19 mouse cellular contexts compared by ENCODE assay signal in genomic region chr15:80779006-80779405, GRCm38 (mm10).
A peak's percentile ranks its signal among the peaks of the same experiment; 100 is the strongest.
DNase-seq lines count a peak whose midpoint lies in the region; TF ChIP-seq lines count a peak whose summit lies in the region.
"Had no signal": no experiment of that assay in that cellular context is flagged by ENCODE, and none has a peak within 500 bp of the region (broad histone marks: within the 10 kb centered on the region; RNA-seq: fewer than 3 reads in every experiment).

No protein-coding gene starts in this region.

- peak overlapping the region; percentile 88 for H3K4me2 ChIP-seq in CH12.LX (ENCODE audit: insufficient read depth, low read depth, poor library complexity, severe bottlenecking)
- H3K4me2 ChIP-seq: embryonic facial prominence, embryonic 13.5 days; heart, embryonic 11.5 days; limb, embryonic 12.5 days; liver, embryonic 12.5 days; neural tube, embryonic 15.5 days; stomach, embryonic 15.5 days had no signal

- H3K27ac ChIP-seq in CH12.LX (ENCODE audit: insufficient read depth, low read depth), result peak overlapping the region; percentile 94
- H3K27ac ChIP-seq: embryonic facial prominence, embryonic 13.5 days; limb, embryonic 12.5 days; liver, embryonic 12.5 days; neural tube, embryonic 15.5 days; stomach, embryonic 15.5 days had no signal

- peak overlapping the region; percentile 98 for H3K9ac ChIP-seq in CH12.LX (ENCODE audit: insufficient read depth, low read depth)
- H3K9ac ChIP-seq: embryonic facial prominence, embryonic 13.5 days; limb, embryonic 12.5 days; liver, embryonic 12.5 days; neural tube, embryonic 15.5 days; stomach, embryonic 15.5 days had no signal

- H3K4me3 ChIP-seq in CH12.LX (replicated peaks in 1 of 3; ENCODE audit: low read depth in 2 of 3, low read length in 2 of 3, poor library complexity in 1 of 3), result peak overlapping the region in 2 of 3 experiments; percentile 8 to 31
- H3K4me3 ChIP-seq: embryonic facial prominence, embryonic 13.5 days; limb, embryonic 12.5 days; liver, embryonic 12.5 days; neural tube, embryonic 15.5 days; stomach, embryonic 15.5 days had no signal

- H3K4me1 ChIP-seq in CH12.LX (ENCODE audit: control insufficient read depth in 1 of 2, insufficient read depth in 2 of 2), result peaks cover 24 to 74% of the 10 kb centered on the region in 2 experiments
- H3K4me1 ChIP-seq: limb, embryonic 12.5 days; neural tube, embryonic 15.5 days; stomach, embryonic 15.5 days had no signal

- peaks cover 4% of the 10 kb centered on the region for H3K9me3 ChIP-seq in CH12.LX (replicated peaks; ENCODE audit: low read length)
- H3K9me3 ChIP-seq: embryonic facial prominence, embryonic 13.5 days; limb, embryonic 12.5 days; liver, embryonic 12.5 days; neural tube, embryonic 15.5 days; stomach, embryonic 15.5 days had no signal

- dilution Hi-C loops in CH12.LX (cut with MboI; ENCODE audit: extremely low pct_ligation_motif_present, extremely low pct_unique_long_range_greater_than_20kb, low sequenced_read_pairs), result no loop called here

- no peak for TF ChIP-seq RAD21 in CH12.LX (IDR thresholded peaks at IDR 0.05; ENCODE audit: low read depth, low read length)

- peaks cover 6 to 51% of the 10 kb centered on the region in 2 experiments for H3K36me3 ChIP-seq in CH12.LX (replicated peaks in 1 of 2; ENCODE audit: control insufficient read depth in 1 of 2, insufficient read depth in 1 of 2, low read length in 1 of 2)
- H3K36me3 ChIP-seq: embryonic facial prominence, embryonic 13.5 days; limb, embryonic 12.5 days; liver, embryonic 12.5 days; neural tube, embryonic 15.5 days; stomach, embryonic 15.5 days had no signal

- in situ Hi-C loops in CH12.LX (cut with MboI; ENCODE audit: low pct_ligation_motif_present, low pct_unique_long_range_greater_than_20kb, low sequenced_read_pairs), result loop anchor here (5.0 to 25.0 kb wide), 2 partner anchors 37 to 142 kb away; no protein-coding TSS in a partner anchor

- no peak for TF ChIP-seq EP300 in CH12.LX (IDR thresholded peaks at IDR 0.05; ENCODE audit: low read length)

- intact Hi-C loops in left cerebral cortex, postnatal 4 days (cut with DNase I), result no loop called here
- intact Hi-C loops in left cerebral cortex, postnatal 10 days (cut with DNase I), result no loop called here

- H3K27me3 ChIP-seq in CH12.LX (replicated peaks), result no peaks in the 10 kb centered on the region
- H3K27me3 ChIP-seq: embryonic facial prominence, embryonic 13.5 days; limb, embryonic 12.5 days; liver, embryonic 12.5 days; neural tube, embryonic 15.5 days; stomach, embryonic 15.5 days had no signal

- H3K79me2 ChIP-seq in CH12.LX (replicated peaks; ENCODE audit: control insufficient read depth, extremely low read depth, insufficient read depth, poor library complexity, severe bottlenecking), result peaks cover 33% of the 10 kb centered on the region

- DNase-seq in cerebellum, postnatal 14 days, result peak; percentile 39 to 47
- no peak for DNase-seq in cerebellum, adult 8-10 months
- DNase-seq in left cerebral cortex, postnatal 4 days, result peak; percentile 10
- no peak for DNase-seq in left cerebral cortex, postnatal 10 days (ENCODE audit: extremely low spot score in 1 of 2, low spot score in 2 of 2)
- DNase-seq in CH12.LX (ENCODE audit: extremely low read depth) (no peak), ZHBTc4 (ENCODE audit: low read depth, low spot score) (peak; percentile 23), adipocyte (ENCODE audit: low spot score) (no peak)
- DNase-seq: adrenal gland, postnatal 25 days; heart, postnatal 10 days; kidney, adult 9 months; kidney, postnatal 4 days; lung, adult 2 months; lung, postnatal 36 days had no signal

- no peak for TF ChIP-seq CTCF in CH12.LX (conservative IDR thresholded peaks at IDR 0.05 in 1 of 2, IDR thresholded peaks at IDR 0.05 in 1 of 2; ENCODE audit: low read depth in 2 of 2, low read length in 2 of 2)

- no peak for TF ChIP-seq POLR2A in CH12.LX (IDR thresholded peaks at IDR 0.05; ENCODE audit: low read depth, low read length)

TF ChIP-seq in CH12.LX, 34 proteins besides CTCF, POLR2A, EP300 and RAD21:
- TF ChIP-seq MYC (IDR thresholded peaks at IDR 0.05; ENCODE audit: low read depth, low read length), result 0 out of 2 replicates have a peak, but pooled peaks have one; percentile 33
- TF ChIP-seq PAX5 (IDR thresholded peaks at IDR 0.05; ENCODE audit: low read length), result no peak
TF ChIP-seq in CH12.LX: peak in this region for 1.

Comparison
In these comparisons a context has a peak if more than half of its experiments do, and no peak if none do; other contexts are left out.
1. DNase-seq: peak in cerebellum, postnatal 14 days (2 of 2), left cerebral cortex, postnatal 4 days (single experiment) and ZHBTc4 (single experiment); none in cerebellum, adult 8-10 months (single experiment), left cerebral cortex, postnatal 10 days (0 of 2), CH12.LX (single experiment) and adipocyte (single experiment).